Mouse (Mus musculus) neural tube, embryonic 15.5 days (tissue): Measurements from ENCODE around the gene Zfp319. TPM values are rescaled to one million over a fixed set of nuclear protein-coding genes. Genes with fewer than 3 reads are reported as not detected.

ENCODE experiments used
- ATAC-seq: fragments of 200-750 bp; cut with Nextera tagmentation; 2 replicates; pipeline ENCODE4 v1.8.0; 2017; ENCODE audit warnings: mild to moderate bottlenecking, moderate TSS enrichment, moderate library complexity; ENCODE audit not compliant: low FRiP score
- H3K27ac ChIP-seq: fragments of 300-500 bp; sonication (generic); replicated peaks from 2 replicates; pipeline ENCODE4 v1.5.1; 2015; ENCODE audit warnings: mild to moderate bottlenecking, inconsistent platforms
- H3K27me3 ChIP-seq: fragments of 300-500 bp; sonication (generic); replicated peaks from 2 replicates; pipeline ENCODE4 v1.6.1; 2015; ENCODE audit warnings: inconsistent platforms
- H3K36me3 ChIP-seq: fragments of 300-500 bp; sonication (generic); 2 replicates; pipeline ENCODE4 v1.6.1; 2015; ENCODE audit warnings: inconsistent platforms
- H3K4me1 ChIP-seq: fragments of 300-500 bp; sonication (generic); 2 replicates; pipeline ENCODE4 v1.6.1; 2015; ENCODE audit warnings: inconsistent platforms
- H3K4me2 ChIP-seq: fragments of 300-500 bp; sonication (generic); 2 replicates; pipeline ENCODE4 v1.6.1; 2015; ENCODE audit warnings: inconsistent platforms, mild to moderate bottlenecking, moderate library complexity
- H3K4me3 ChIP-seq: fragments of 300-500 bp; sonication (generic); replicated peaks from 2 replicates; pipeline ENCODE4 v1.5.1; 2015; ENCODE audit warnings: mild to moderate bottlenecking, inconsistent platforms
- H3K9ac ChIP-seq: fragments of 300-500 bp; sonication (generic); replicated peaks from 2 replicates; pipeline ENCODE4 v1.6.1; 2015; ENCODE audit warnings: mild to moderate bottlenecking, inconsistent platforms
- H3K9me3 ChIP-seq: fragments of 300-500 bp; sonication (generic); replicated peaks from 2 replicates; pipeline ENCODE4 v1.6.1; 2016; ENCODE audit warnings: inconsistent platforms
- WGBS: fragments of 180-500 bp; shearing (Covaris S2); methylation state at CpG from one replicate; pipeline ENCODE4 v1.1.7; 2015; ENCODE audit warnings: mixed read lengths; 5-methylcytosine and 5-hydroxymethylcytosine counted together
- polyA plus RNA-seq: library from polyadenylated mRNA; unstranded; fragments of >200 nt; fragmentation: Nextera tagmentation; extraction: Ambion mirVana; gene quantifications from 2 replicates; pipeline ENCODE4 v1.2.1, GENCODE M21; 2015

The Zfp319 gene
- polyA plus RNA-seq, 1 experiment from 2014 or later = 12.6 TPM

DNA sequence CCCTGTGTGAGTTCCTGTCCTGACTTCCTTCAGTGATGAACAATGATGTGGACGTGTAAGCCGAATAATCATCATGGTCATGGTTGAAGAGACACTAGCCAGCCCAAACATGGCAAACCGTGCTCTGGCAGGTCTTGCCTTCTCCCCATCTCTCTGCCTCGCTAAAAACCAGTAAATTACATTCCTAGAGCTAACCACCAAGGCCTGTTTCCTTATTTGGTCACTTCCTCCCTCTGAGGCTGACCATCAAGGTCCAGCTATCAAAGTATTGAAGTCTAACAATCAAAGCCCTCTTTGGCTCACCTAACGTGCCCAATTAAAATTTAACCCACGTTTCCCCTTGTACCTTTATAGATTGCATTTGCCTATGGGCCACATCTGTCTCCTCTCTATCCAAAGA lies 30.5 kb upstream of the Zfp319 start:
- WGBS = 75% methylated on average over 6 of the region's 6 CpGs

GRCm38 (mm10) chr8:95361016-95361341 lies 29.2 kb upstream of the Zfp319 start:
- Histone ChIP-seq H3K27me3 (no peaks in the 10 kb centered on the region), H3K36me3 (no peaks in the 10 kb centered on the region), H3K27ac (no peak overlapping the region), H3K4me3 (no peak overlapping the region), H3K9ac (no peak overlapping the region), H3K4me2 (no peak overlapping the region), H3K9me3 (no peaks in the 10 kb centered on the region), H3K4me1 (peaks cover 36% of the 10 kb centered on the region)
- 97% methylated on average over 3 of the region's 3 CpGs for WGBS
- ATAC-seq = no peak

More for the DNA sequence above, 30.5 kb upstream of the Zfp319 start:
- Histone ChIP-seq H3K4me3 (no peak overlapping the region), H3K27me3 (no peaks in the 10 kb centered on the region), H3K9me3 (no peaks in the 10 kb centered on the region), H3K36me3 (no peaks in the 10 kb centered on the region), H3K9ac (no peak overlapping the region), H3K27ac (no peak overlapping the region), H3K4me1 (peaks cover 24% of the 10 kb centered on the region), H3K4me2 (no peak overlapping the region)
- ATAC-seq = no peak

GRCm38 (mm10) chr8:95360181-95361015 lies 28.6 kb upstream of the Zfp319 start:
- 45% methylated on average over 7 of the region's 7 CpGs for WGBS
- no peaks in the 10 kb centered on the region for H3K9me3 ChIP-seq
- no peak overlapping the region for H3K4me3 ChIP-seq
- H3K4me2 ChIP-seq = no peak overlapping the region
- no peak overlapping the region for H3K27ac ChIP-seq
- no peak overlapping the region for H3K9ac ChIP-seq
- H3K4me1 ChIP-seq = peaks cover 39% of the 10 kb centered on the region
- no peaks in the 10 kb centered on the region for H3K27me3 ChIP-seq
- no peaks in the 10 kb centered on the region for H3K36me3 ChIP-seq
- no peak for ATAC-seq

DNA sequence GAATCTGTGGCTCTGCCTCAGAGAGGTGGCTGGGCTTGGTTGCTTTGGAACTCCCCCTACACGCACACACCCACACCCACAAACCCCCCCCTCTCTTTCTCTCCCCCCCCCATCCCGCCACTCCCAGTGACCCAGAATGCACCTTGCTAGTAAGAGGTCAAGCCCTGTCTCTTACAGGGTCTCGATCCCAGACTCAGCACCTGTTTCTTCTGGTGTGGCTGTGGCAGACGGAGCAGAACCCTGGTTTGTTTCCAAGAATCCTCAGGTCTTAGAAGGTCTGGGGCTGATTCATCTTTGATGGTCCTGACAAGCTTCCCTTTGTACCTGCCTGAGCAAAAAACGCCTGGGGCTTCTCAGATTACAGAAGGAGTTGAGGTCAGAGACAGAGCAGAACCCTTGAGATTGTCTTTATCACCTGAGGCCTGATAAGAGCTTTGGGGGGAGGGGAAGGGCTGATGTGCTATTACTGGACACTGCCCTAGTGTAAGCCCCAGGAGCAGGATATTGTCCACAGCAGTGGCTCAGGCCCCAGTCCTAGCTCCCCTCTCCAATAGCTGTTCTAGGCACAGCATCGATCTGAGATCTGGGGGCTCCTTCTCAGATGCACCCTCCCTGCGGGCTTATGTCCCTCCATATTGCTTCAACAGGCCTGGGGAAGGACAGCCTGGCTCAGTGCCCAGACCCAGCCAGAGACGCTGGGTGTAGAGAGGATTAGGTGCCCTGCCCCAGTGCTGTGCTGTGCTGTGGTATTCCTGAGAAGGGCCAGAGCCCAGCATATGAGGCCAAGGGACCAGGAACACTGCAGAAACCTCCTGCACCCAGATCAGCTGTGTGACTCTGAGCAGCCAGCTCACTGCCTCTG lies 27.0 kb upstream of the Zfp319 start:
- Histone ChIP-seq H3K9ac (no peak overlapping the region), H3K36me3 (no peaks in the 10 kb centered on the region), H3K27me3 (no peaks in the 10 kb centered on the region), H3K27ac (no peak overlapping the region), H3K4me1 (peaks cover 54% of the 10 kb centered on the region), H3K9me3 (no peaks in the 10 kb centered on the region), H3K4me2 (no peak overlapping the region), H3K4me3 (no peak overlapping the region)
- no peak for ATAC-seq
- 65% methylated on average over 8 of the region's 8 CpGs for WGBS

DNA sequence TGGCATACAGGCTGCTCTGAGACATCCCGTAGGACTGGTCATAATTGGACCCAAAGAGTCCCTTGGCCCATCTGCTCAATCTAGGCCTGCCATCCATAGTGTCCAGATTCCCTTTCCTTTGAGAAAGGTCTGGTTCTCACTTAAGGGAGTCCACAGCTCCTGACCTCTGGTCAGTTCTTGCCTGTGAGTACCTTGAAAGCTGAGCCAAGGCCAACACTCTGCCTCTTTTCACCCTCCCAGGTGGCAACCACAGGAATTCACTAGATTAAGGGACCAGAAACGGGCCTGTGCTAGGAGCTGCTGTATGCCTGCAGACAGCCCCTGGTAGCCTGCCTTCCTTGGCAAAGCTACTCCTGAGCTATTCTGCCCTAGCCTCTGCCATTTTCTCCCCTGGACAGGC lies 22.9 kb upstream of the Zfp319 start:
- ATAC-seq = no peak
- 88% methylated on average over 2 of the region's 2 CpGs for WGBS
- Histone ChIP-seq H3K9ac (no peak overlapping the region), H3K9me3 (no peaks in the 10 kb centered on the region), H3K4me2 (peak overlapping the region; percentile 75), H3K4me1 (peaks cover 64% of the 10 kb centered on the region), H3K4me3 (no peak overlapping the region), H3K27me3 (no peaks in the 10 kb centered on the region), H3K36me3 (no peaks in the 10 kb centered on the region), H3K27ac (no peak overlapping the region)

DNA sequence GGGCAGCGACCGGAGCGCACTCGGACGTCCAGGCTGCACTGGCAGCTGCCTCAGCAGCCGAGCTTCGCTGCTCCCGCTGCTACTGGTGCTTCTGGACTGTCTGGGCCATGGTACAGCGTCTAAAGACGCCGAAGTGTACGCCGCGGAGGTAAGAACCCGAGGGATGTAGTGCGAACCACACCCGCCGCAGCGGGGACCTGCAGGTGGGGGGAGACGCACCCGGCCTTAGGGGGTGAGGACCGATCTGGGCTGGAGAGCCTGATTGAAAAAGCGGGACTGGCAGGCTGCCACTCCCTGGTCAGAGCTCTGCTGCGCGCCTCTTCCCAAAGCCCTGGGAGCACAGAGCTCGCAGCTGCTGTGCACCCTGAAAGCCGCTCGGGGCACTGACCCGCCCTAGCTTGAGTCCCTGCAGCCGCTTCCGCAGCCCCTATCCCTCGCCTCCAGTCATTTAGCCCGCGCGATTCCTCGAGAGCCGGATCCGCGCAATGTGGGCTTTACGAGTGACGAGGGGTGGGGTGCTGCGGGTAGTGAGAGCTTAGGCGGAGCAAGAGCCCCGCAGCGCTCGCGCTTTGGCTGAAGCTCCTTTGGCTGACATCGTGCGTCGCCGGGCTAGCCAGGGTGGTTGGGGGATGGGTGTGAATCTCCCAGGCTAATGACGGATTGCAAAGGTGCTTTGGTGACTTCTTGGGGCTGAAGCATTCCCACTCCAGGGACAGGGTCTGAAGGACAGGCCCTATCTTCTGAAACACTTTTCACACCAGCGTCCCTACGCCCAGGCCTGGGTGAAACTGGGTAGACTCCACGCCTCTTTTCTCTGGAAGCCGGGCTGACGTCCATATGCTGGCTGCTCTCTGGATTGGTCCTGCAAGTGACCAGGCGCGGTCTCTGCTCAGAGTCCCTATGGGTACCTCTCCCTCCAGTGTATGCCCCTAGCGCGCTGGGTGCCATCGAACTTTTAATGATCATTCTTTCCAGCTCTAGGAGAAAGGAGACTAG lies 21.4 kb upstream of the Zfp319 start:
- Histone ChIP-seq H3K27ac (peak overlapping the region; percentile 85), H3K9me3 (no peaks in the 10 kb centered on the region), H3K9ac (peak overlapping the region; percentile 83), H3K4me3 (peak overlapping the region; percentile 91), H3K4me1 (peaks cover 70% of the 10 kb centered on the region), H3K36me3 (no peaks in the 10 kb centered on the region), H3K27me3 (no peaks in the 10 kb centered on the region), H3K4me2 (peak overlapping the region; percentile 75)
- ATAC-seq = peak; percentile 50
- WGBS = 1% methylated on average over 62 of the region's 62 CpGs

- Histone ChIP-seq H3K9me3 (no peaks in the 10 kb centered on the region), H3K4me3 (peak within 1 kb of the TSS; percentile 91), H3K4me2 (peak within 1 kb of the TSS; percentile 75), H3K27me3 (no peaks in the 10 kb centered on the region), H3K4me1 (peaks cover 71% of the 10 kb centered on the region), H3K9ac (peak within 1 kb of the TSS; percentile 83), H3K27ac (peak within 1 kb of the TSS; percentile 85), H3K36me3 (no peaks in the 10 kb centered on the region)
- under 1% methylated on average over 77 of the region's 80 CpGs for WGBS
- peak; percentile 65 for ATAC-seq
Measured at GRCm38 (mm10) chr8:95352151-95352870, 20.6 kb upstream of the Zfp319 start, which contains the start of gene Mmp15. Gene Mmp15, plus strand, starts transcription at chr8:95352268.

DNA sequence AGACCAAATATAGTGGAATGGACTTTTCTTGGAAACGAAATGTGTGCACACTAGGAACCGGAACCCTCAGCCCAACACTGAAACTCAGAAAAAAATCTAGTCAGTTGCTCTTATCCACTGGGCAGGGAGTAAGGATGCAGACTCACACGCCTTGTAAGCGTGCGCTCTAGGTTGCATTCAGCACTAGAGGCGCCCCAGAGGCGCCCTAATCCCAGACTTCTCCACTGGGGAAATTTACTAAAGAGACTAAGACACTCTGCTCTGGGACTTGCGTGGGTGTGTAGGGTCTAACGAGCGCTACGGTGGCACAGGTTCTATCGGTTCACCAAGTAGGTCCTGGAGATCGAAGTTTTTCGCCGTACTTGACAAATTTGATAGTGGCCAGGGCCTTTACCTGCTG lies 19.7 kb upstream of the Zfp319 start:
- H3K36me3 ChIP-seq = no peaks in the 10 kb centered on the region
- H3K4me2 ChIP-seq = peak overlapping the region; percentile 75
- H3K4me3 ChIP-seq = peak overlapping the region; percentile 91
- H3K9ac ChIP-seq = peak overlapping the region; percentile 83
- 0 out of 2 replicates have a peak, but pooled peaks have one; percentile 25 for ATAC-seq
- H3K27ac ChIP-seq = peak overlapping the region; percentile 85; the same call in 1 of the 2 replicates
- no peaks in the 10 kb centered on the region for H3K9me3 ChIP-seq
- no peaks in the 10 kb centered on the region for H3K27me3 ChIP-seq
- WGBS = 2% methylated on average over 15 of the region's 15 CpGs
- peaks cover 69% of the 10 kb centered on the region for H3K4me1 ChIP-seq

GRCm38 (mm10) chr8:95348811-95349630 lies 17.3 kb upstream of the Zfp319 start:
- Histone ChIP-seq H3K9me3 (no peaks in the 10 kb centered on the region), H3K9ac (no peak overlapping the region), H3K27ac (peak overlapping the region; percentile 63; the same call in 1 of the 2 replicates), H3K27me3 (no peaks in the 10 kb centered on the region), H3K36me3 (peaks cover 11% of the 10 kb centered on the region), H3K4me3 (no peak overlapping the region), H3K4me1 (peaks cover 49% of the 10 kb centered on the region), H3K4me2 (peak overlapping the region; percentile 32)
- 46% methylated on average over 19 of the region's 19 CpGs for WGBS
- no peak for ATAC-seq

GRCm38 (mm10) chr8:95348356-95348755 lies 16.6 kb upstream of the Zfp319 start:
- Histone ChIP-seq H3K27me3 (no peaks in the 10 kb centered on the region), H3K36me3 (peaks cover 18% of the 10 kb centered on the region), H3K4me2 (peak overlapping the region; percentile 32; the same call in 1 of the 2 replicates), H3K4me1 (peaks cover 42% of the 10 kb centered on the region), H3K9me3 (no peaks in the 10 kb centered on the region), H3K9ac (no peak overlapping the region), H3K4me3 (no peak overlapping the region), H3K27ac (peak overlapping the region; percentile 63; the same call in 1 of the 2 replicates)
- ATAC-seq = no peak
- WGBS = 92% methylated on average over 2 of the region's 2 CpGs
